9 mouse cellular contexts compared by ENCODE assay signal in the genomic region with DNA sequence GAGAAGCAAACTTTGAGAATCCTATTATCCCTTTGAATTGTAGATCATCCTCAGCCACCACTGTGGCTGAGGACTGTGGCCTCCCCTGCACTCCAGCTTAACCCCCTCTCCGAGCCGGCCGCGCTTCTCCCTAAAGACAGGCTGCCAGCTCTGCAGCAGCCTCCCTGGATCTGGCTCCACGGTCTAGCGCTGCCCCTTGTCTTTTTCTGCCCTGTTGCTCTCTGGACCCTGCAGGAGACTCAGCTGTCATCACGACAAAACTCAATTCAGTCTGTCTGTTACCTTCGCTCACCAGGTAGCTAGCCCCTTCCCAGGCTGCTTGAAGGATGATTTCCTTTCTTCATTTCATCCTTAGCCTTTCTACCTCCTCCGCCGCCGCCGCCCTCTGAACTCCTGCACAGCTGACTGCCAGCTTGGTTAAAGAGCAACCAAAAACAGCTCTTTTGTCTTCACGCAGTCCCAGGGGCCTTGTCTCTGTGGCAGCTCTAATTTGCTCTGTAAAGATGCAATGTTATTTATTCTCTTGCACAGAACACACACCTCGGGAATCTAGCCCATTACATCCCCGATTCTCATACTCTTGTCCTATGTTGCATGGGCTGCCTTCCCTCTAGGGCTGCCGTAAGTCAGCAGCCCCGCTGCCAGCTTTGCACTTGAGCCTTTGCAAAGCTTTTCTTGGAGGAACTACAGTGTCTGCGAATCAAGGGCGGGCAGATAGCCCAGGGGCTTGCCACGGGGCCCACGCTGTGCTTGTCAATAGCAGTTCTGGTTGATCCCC.
A peak's percentile ranks its signal among the peaks of the same experiment; 100 is the strongest.
DNase-seq lines count a peak whose midpoint lies in the region; ATAC-seq and TF ChIP-seq lines count a peak whose summit lies in the region.
"Had no signal": no experiment of that assay in that cellular context is flagged by ENCODE, and none has a peak within 500 bp of the region (broad histone marks: within the 10 kb centered on the region; RNA-seq: fewer than 3 reads in every experiment).

No protein-coding gene starts in this region.

- H3K27ac ChIP-seq in kidney, adult 2 months (ENCODE audit: insufficient read depth, low read depth, low read length): no peak overlapping the region
- peak overlapping the region; percentile 80 for H3K27ac ChIP-seq in midbrain, embryonic 13.5 days

- no peaks in the 10 kb centered on the region for H3K9me3 ChIP-seq in midbrain, embryonic 13.5 days

- no peak for TF ChIP-seq POLR2A in kidney, adult 2 months (IDR thresholded peaks at IDR 0.05; ENCODE audit: low read depth, low read length)

- H3K4me3 ChIP-seq in kidney, adult 2 months (ENCODE audit: insufficient read depth, low read depth, low read length): no peak overlapping the region
- peak overlapping the region; percentile 30 for H3K4me3 ChIP-seq in midbrain, embryonic 13.5 days (replicated peaks)
- H3K4me3 ChIP-seq: myocyte had no signal

- no peak for TF ChIP-seq CTCF in kidney, adult 2 months (conservative IDR thresholded peaks at IDR 0.05; ENCODE audit: insufficient read depth, insufficient read length, low read depth, low read length)

- peak; percentile 76 for ATAC-seq in midbrain, embryonic 13.5 days
- ATAC-seq in monocyte, adult 5-6 weeks (replicated peaks; ENCODE audit: insufficient number of reproducible peaks, low FRiP score, low TSS enrichment, poor library complexity, severe bottlenecking): no peak

- no peaks in the 10 kb centered on the region; the same call in 1 of the 2 replicates for H3K4me1 ChIP-seq in kidney, adult 2 months (ENCODE audit: control insufficient read depth, insufficient read depth, low read length)
- peaks cover 40% of the 10 kb centered on the region for H3K4me1 ChIP-seq in midbrain, embryonic 13.5 days (replicated peaks)

- H3K4me2 ChIP-seq in midbrain, embryonic 13.5 days (replicated peaks): peak overlapping the region; percentile 58

- no peaks in the 10 kb centered on the region for H3K27me3 ChIP-seq in kidney, adult 2 months (replicated peaks; ENCODE audit: control insufficient read depth, insufficient read depth, low read length)
- H3K27me3 ChIP-seq in midbrain, embryonic 13.5 days: no peaks in the 10 kb centered on the region

- H3K36me3 ChIP-seq in kidney, adult 2 months (ENCODE audit: control insufficient read depth, insufficient read depth, low read length): no peaks in the 10 kb centered on the region
- H3K36me3 ChIP-seq in midbrain, embryonic 13.5 days: no peaks in the 10 kb centered on the region

- peak; percentile 55 to 62 for DNase-seq in cerebellum, postnatal 10 days
- no peak for DNase-seq in cerebellum, adult 11-12 months
- peak; percentile 49 for DNase-seq in right cerebral cortex, postnatal 4 days
- DNase-seq in right cerebral cortex, postnatal 36 days (ENCODE audit: low spot score in 2 of 2): no peak
- DNase-seq in kidney, adult 2 months: peak; percentile 70
- DNase-seq in c-Kit-positive CD71-positive TER-119-positive erythroid progenitor cells, embryonic 14.5 days (ENCODE audit: low spot score): no peak

- peak overlapping the region; percentile 57 for H3K9ac ChIP-seq in midbrain, embryonic 13.5 days (replicated peaks)

- WGBS in kidney, adult 2 months: 18% methylated on average over 21 of the region's 21 CpGs
- under 1% methylated on average over 21 of the region's 21 CpGs for WGBS in midbrain, embryonic 13.5 days

Comparison
In these comparisons a context has a peak if more than half of its experiments do, and no peak if none do; other contexts are left out.
1. DNase-seq: peak in cerebellum, postnatal 10 days (2 of 2), right cerebral cortex, postnatal 4 days (single experiment) and kidney, adult 2 months (single experiment); none in cerebellum, adult 11-12 months (single experiment), right cerebral cortex, postnatal 36 days (0 of 2) and c-Kit-positive CD71-positive TER-119-positive erythroid progenitor cells, embryonic 14.5 days (single experiment).